In the genomic region with DNA sequence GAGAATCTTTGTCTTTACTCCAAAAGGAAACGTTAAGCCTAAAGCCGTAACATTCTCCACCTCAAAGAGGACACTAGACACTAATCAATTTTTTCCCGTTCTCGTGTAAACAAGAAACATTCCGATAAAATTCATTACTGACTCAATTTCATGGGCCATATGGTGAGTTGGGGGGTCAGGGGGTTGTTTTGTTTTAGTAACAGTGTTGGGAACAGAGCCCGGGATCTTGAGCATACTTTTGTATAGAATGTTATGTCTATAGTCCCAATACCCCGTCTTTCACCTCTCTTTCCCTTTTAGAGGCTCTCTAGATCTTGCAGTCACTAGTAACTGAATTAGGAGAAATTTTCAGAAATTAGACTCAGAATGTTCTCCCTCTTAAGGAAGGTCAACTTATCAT, we compare ENCODE assay signal across 12 mouse cellular contexts.
"Had no signal": no experiment of that assay in that cellular context is flagged by ENCODE, and none has a peak within 500 bp of the region (broad histone marks: within the 10 kb centered on the region; RNA-seq: fewer than 3 reads in every experiment).

No protein-coding gene starts in this region.

- H3K4me2 ChIP-seq: liver, embryonic 13.5 days; neural tube, embryonic 12.5 days had no signal

- H3K4me3 ChIP-seq: liver, embryonic 13.5 days; midbrain, embryonic 10.5 days; neural tube, embryonic 12.5 days had no signal

- H3K4me1 ChIP-seq: liver, embryonic 13.5 days; midbrain, embryonic 10.5 days; neural tube, embryonic 12.5 days had no signal

- H3K27me3 ChIP-seq: liver, embryonic 13.5 days; neural tube, embryonic 12.5 days had no signal

- H3K36me3 ChIP-seq: liver, embryonic 13.5 days; midbrain, embryonic 10.5 days; neural tube, embryonic 12.5 days had no signal

- H3K27ac ChIP-seq: liver, embryonic 13.5 days; midbrain, embryonic 10.5 days; neural tube, embryonic 12.5 days; stomach, postnatal 0 days had no signal

- DNase-seq: kidney, adult 8-10 months; kidney, postnatal 36 days; layer of hippocampus, adult 9-11 months; layer of hippocampus, postnatal 36 days; liver, embryonic 13.5 days; liver, postnatal 0 days; midbrain, embryonic 14.5 days; thymus, adult 2 months; thymus, postnatal 25 days had no signal

- ATAC-seq: liver, postnatal 0 days had no signal

- H3K9ac ChIP-seq: liver, embryonic 13.5 days; liver, postnatal 0 days; neural tube, embryonic 12.5 days had no signal

- H3K9me3 ChIP-seq: liver, embryonic 13.5 days; midbrain, embryonic 10.5 days; neural tube, embryonic 12.5 days had no signal
